Mouse (Mus musculus): ENCODE data around the gene 1700010B08Rik. TPM values are rescaled to one million over a fixed set of nuclear protein-coding genes. Genes with fewer than 3 reads are reported as not detected.

Gene 1700010B08Rik
- total RNA-seq, 2 experiments from 2014 or later = not detected

DNA sequence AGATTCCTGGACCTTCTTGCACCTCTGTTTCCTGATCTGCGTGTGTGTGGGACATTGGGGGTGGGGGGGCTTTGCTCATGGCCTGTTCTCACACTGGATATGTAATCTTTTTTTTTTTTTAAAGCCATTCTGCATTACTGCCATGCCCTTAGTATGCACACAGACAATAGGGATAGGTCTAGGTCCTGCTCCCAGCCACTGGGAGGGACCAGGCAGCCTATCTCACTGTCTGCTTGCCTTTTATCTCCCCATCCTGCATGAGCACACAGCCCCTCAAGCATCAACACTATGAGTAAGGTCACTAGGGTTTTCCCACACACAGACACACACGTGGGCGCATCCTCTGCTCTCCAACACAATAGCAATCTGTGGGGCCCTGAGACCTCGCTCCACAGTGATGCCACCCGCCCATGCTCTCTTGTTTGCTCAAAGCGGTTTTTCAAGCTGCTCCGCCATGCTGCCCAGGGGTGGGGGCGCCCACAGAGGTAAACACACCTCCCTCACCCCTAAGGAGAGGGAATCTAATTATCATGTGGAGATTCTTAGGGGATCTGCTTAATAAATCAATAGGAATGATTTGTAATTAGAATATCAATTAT lies 4.5 kb upstream of the 1700010B08Rik start:
- ATAC-seq (replicated peaks; ENCODE audit: low FRiP score, poor library complexity, severe bottlenecking) = no peak

GRCm38 (mm10) chr2:173716966-173717365 lies 2.2 kb upstream of the 1700010B08Rik start:
- no peak for ATAC-seq (replicated peaks; ENCODE audit: low FRiP score, poor library complexity, severe bottlenecking)

- ATAC-seq (replicated peaks; ENCODE audit: low FRiP score, poor library complexity, severe bottlenecking) = no peak
These were observed 3.1 kb downstream of the 1700010B08Rik start for GRCm38 (mm10) chr2:173722251-173722857.

DNA sequence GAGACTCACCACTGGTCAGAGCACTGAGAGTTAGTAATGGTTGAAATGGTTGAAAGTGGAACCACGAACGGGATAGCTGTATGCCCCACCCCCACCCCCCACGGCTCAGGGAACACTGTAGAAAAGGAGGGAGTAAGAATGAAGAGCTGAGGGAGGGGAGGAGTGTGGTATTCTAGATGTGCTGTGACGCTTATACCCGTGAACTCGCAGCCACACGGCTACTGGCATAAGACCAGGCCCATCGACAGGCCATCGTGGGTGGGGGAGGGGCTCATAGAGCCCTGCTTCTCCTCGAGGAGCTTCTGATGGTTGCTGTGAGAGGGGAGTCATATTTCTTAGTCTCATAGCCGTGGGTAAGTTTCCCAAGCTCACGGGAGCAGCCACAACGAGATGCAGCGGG lies 5.2 kb downstream of the 1700010B08Rik start:
- no peak for ATAC-seq (replicated peaks; ENCODE audit: low FRiP score, poor library complexity, severe bottlenecking)

- ATAC-seq (replicated peaks; ENCODE audit: low FRiP score, poor library complexity, severe bottlenecking) = no peak
These were observed 6.0 kb downstream of the 1700010B08Rik start for GRCm38 (mm10) chr2:173724940-173725807.

GRCm38 (mm10) chr2:173725819-173726218 lies 6.6 kb downstream of the 1700010B08Rik start:
- no peak for ATAC-seq (replicated peaks; ENCODE audit: low FRiP score, poor library complexity, severe bottlenecking)

DNA sequence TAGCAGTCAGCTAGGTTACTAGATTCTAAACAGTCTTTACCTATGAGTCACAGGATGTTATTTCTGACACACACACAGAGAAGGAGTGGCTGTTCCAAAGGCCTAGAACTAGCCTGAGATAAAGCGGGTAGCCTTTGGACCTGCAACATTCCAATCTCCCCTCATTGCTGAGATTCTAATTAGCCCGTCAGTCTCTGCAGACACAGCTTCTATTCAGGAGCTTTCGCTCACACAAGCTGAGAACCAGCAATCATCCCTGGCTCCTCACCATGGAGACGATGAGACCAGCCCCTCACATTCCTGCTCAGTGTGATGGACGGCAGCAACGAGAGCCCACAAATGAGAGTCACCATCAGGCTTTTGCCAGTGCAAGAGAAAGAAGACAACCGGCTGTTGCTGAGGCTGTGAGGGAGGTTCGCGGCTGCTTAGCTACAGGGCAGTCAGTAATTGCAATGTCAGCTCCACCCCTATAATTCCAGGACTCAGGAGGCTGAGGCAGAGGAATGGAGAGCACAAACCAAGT lies 11.3 kb downstream of the 1700010B08Rik start:
- no peak for ATAC-seq (replicated peaks; ENCODE audit: low FRiP score, poor library complexity, severe bottlenecking)

DNA sequence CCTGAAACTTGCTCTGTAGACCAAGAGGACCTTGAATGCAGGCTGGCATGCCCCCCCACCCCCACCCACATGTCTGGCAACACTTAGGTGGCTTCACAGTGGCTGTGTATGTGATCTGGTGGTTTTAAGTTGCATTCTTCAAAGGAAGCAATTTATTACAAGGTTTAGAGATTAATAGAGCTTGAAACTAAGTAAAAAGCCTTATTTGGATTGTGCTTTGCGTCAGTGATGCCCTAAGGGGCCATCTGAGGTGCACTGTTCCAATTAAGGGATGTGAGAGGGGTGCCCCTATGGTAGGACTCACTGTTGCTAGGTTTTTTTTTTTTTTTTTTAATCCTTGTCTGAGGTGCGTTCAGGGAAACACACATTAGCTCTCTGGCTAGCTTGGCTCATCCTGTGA lies 15.2 kb downstream of the 1700010B08Rik start:
- ATAC-seq (replicated peaks; ENCODE audit: low FRiP score, poor library complexity, severe bottlenecking) = no peak

DNA sequence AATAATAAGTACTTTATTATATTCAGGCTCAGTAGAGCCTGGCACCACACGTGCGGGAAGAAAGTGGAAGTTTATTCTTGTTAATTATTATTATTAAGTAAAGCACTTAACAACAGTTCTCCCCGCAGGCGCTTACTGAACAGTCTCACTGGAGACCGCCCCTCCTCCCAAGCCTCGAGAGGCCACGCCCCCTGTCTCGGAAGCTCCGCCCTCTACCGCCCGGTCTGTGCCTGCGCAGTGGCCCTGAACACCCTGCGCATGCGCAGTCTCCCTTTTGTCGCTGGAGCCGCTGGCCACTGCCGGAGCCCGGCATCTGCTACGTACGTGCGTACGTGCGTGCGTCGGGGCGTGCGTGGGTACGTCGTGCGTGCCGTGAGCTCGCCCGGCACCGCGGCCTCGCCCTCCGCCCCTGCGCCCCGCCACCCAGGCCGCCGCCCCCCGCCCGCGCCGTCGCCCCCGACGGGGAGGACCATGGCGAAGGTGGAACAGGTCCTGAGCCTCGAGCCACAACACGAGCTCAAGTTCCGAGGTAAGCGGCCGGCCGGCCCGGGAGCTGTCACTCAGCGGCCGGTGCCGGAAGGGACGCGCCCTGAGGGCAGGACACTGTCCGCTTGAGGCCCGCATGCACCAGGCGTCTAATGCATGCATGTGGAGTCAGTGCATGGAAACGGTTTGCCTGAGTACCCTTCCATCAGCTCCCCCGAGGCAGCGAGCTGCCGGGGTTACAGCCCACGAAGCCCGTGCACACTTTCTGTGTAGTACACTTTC lies 18.2 kb downstream of the 1700010B08Rik start, which contains the start of gene Vapb:
Gene Vapb, plus strand, starts transcription at position 290 of the 768 bp plus-strand sequence.
- peak; percentile 98 for ATAC-seq (replicated peaks; ENCODE audit: low FRiP score, poor library complexity, severe bottlenecking)

DNA sequence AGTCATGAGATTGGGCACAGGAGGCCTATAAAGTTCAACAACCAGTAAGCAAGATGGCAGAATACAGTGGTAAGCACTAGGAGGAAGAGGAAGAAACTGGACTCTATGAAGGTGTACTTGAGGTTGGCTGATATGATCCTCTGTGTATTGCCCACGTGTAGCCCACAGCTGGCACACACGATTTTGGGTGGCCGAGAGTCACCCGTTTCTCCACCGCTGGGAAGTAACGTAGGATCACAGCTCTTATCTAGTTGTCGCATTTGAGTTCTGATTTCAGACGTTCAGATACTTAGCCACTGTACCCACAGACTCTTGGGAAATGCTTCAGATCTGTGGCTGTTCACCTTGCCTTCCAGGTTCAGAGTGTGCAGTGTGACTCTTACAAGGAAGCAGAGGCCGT lies 19.0 kb downstream of the 1700010B08Rik start:
- no peak for ATAC-seq (replicated peaks; ENCODE audit: low FRiP score, poor library complexity, severe bottlenecking)

DNA sequence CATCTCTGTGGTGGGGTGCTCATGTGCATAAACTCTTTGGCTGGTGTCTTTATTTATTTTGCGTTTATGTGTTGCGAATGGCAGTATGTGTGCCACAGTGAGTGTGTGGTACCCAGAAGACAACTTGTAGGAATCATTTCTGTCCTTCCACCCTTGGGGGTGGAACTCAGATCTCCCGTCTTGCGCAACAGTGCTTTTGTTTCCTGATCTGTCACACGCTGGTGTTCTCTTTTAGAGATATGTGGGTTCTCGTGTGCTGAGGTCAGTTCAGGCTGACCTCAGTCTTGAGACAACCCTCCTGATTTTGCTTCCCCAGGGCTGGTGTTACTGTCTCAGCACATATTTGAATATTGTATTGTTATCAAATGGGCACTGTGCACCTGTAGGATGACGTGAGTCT lies 19.9 kb downstream of the 1700010B08Rik start:
- ATAC-seq (replicated peaks; ENCODE audit: low FRiP score, poor library complexity, severe bottlenecking) = no peak

- ATAC-seq (replicated peaks; ENCODE audit: low FRiP score, poor library complexity, severe bottlenecking) = no peak
These were observed 22.9 kb downstream of the 1700010B08Rik start for GRCm38 (mm10) chr2:173742090-173742489.

GRCm38 (mm10) chr2:173742744-173743143 lies 23.5 kb downstream of the 1700010B08Rik start:
- no peak for ATAC-seq (replicated peaks; ENCODE audit: low FRiP score, poor library complexity, severe bottlenecking)

- no peak for ATAC-seq (replicated peaks; ENCODE audit: low FRiP score, poor library complexity, severe bottlenecking)
These were observed 25.0 kb downstream of the 1700010B08Rik start for GRCm38 (mm10) chr2:173744070-173744815.

- ATAC-seq (replicated peaks; ENCODE audit: low FRiP score, poor library complexity, severe bottlenecking) = no peak
These were observed 29.9 kb downstream of the 1700010B08Rik start for GRCm38 (mm10) chr2:173748961-173749659.

GRCm38 (mm10) chr2:173755433-173756144 lies 36.4 kb downstream of the 1700010B08Rik start:
- no peak for ATAC-seq (replicated peaks; ENCODE audit: low FRiP score, poor library complexity, severe bottlenecking)

GRCm38 (mm10) chr2:173757624-173758155 lies 38.5 kb downstream of the 1700010B08Rik start:
- ATAC-seq (replicated peaks; ENCODE audit: low FRiP score, poor library complexity, severe bottlenecking) = no peak

DNA sequence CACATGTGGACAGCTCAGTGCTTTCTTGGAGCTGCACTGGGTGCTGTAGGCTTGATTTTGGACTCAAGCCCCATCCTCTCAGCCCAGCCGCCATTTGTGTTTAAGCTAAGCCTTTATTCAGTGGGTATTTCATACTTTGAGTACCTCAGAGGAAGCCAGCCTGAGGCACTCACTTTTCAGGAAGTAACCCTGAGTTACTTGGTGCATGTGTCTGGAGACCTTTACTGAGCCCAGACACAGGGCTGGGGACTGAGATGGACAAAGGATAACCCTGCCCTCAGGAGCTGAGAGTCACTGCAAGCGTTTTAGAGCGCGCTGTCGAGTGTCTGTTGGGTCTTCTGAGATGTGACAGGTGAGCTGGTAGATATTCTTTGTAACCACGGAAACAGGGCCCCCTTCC lies 41.4 kb downstream of the 1700010B08Rik start:
- no peak for ATAC-seq (replicated peaks; ENCODE audit: low FRiP score, poor library complexity, severe bottlenecking)
